Mouse (Mus musculus): Measurements from ENCODE around the gene Ranbp17. TPM values are rescaled to one million over a fixed set of nuclear protein-coding genes. Genes with fewer than 3 reads are reported as not detected.
"Not testable (repeated sequence)": the region's sequence is repeated elsewhere in the genome, so short reads cannot be mapped to it uniquely, and the experiment has no call there.

Gene Ranbp17
- 10 to 100 TPM in 1 of 2 experiments, 1 to 10 TPM in 1; 7.3 to 10.7 TPM for total RNA-seq (2021)

- intact Hi-C loops (cut with DNase I) = no loop called here
- peak; percentile 62 for DNase-seq
Measured at GRCm38 (mm10) chr11:33513376-33513991, at the start of gene Ranbp17. TSS of gene Ranbp17 (minus strand) at chr11:33513746.

GRCm38 (mm10) chr11:33554123-33554522, 40.6 kb upstream of the Ranbp17 start:
- DNase-seq = no peak
- intact Hi-C loops (cut with DNase I) = no loop called here

GRCm38 (mm10) chr11:33550861-33551560, 37.5 kb upstream of the Ranbp17 start:
- intact Hi-C loops (cut with DNase I) = no loop called here
- no peak for DNase-seq

DNA sequence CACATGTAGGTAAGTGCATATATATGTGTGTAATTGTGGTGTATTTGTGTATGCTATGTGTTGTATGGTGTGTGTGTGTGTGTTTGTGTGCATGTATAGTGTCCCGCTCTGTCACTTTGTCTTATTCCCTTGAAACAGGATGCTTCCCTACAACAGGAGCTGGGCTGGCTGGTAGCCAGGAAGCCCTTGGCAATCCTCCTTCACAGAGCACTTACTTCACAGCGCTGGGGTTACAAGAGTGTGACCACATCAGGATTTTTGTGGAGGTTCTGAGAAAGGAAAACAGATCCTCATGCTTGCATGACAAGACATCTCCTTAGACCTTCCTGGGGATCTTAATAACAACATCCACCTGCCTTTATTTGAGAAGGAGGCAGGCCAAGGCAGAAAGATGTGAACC, 33.8 kb upstream of the Ranbp17 start:
- peak; percentile 58 for DNase-seq
- intact Hi-C loops (cut with DNase I) = no loop called here

DNA sequence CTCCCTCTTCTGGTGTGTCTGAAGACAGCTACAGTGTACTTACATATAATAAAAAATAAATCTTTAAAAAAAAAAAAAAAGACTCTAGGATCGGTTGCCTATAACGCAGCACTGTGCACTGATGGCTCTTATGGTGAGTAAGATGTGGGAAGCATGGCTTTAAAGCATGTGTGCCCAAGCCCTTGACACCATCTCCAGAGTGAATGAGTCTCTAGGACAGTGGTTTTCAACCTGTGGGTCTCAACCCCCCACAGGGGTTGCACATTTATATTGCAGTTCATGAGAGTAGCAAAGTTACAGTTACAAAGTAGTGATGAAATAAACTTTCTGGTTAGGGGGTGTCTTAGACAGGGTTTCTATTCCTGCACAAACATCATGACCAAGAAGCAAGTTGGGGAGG, 31.4 kb upstream of the Ranbp17 start:
- intact Hi-C loops (cut with DNase I) = no loop called here
- no peak for DNase-seq

DNA sequence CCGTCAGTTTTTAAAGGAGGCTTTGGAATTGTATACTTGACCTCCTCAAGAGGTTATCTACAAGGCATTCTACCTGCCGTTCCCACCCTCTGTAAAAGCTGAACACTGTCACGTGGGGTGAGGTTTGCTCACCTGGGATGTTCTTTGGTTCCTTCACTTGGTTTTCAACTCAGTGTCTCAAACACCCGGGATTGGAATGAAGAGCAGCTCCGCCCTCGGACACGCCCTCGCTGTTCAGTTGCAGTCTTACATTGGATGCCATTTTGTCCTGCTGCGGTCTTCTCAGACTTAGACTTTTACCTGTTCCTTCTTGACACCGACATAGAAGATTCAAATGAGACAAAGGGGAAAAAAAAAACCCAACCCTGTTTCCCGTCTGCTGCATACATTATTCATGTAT, 30.6 kb upstream of the Ranbp17 start:
- intact Hi-C loops (cut with DNase I) = no loop called here

GRCm38 (mm10) chr11:33537390-33538125, 24.0 kb upstream of the Ranbp17 start:
- no peak for DNase-seq
- intact Hi-C loops (cut with DNase I) = no loop called here

More for the DNA sequence above, 30.6 kb upstream of the Ranbp17 start:
- DNase-seq = no peak

GRCm38 (mm10) chr11:33536636-33537035, 23.1 kb upstream of the Ranbp17 start:
- no peak for DNase-seq
- intact Hi-C loops (cut with DNase I) = no loop called here

DNA sequence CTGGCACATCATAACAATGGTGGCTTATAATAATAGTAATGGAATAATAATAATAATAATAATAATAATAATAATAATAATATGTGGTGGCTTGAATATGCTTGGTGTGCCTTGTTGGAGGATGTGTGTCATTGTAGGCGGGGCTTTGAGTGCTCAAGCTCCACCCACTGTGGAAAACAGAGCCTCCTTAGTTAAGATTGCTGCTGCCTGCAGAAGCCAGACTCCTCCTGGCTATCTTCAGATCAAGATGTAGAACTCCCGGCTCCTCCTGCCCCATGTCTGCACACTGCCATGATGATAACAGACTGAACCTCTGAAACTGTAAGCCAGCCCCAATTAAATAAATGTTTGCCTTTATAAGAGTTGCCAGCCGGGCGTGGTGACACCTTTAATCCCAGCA, 21.0 kb upstream of the Ranbp17 start:
- DNase-seq = no peak
- intact Hi-C loops (cut with DNase I) = no loop called here

DNA sequence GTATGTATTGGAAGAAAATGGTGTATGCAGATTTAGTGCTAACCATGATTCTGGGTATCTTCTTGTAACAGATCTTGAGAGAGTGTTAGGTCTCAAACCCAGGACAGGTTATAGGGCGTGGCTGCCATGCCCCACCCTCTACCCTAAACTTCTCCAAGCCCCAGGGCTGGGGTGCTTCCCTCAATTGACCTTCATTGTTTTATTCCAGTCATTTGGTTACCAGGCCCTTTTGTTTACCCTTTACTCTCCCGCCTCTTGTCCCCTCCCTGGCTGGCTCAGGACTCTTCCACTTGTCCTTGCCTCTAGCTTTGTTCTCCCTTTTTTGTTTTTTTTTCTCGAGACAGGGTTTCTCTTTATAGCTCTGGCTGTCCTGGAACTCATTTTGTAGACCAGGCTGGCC, 20.0 kb upstream of the Ranbp17 start:
- intact Hi-C loops (cut with DNase I) = no loop called here
- DNase-seq = no peak

- intact Hi-C loops (cut with DNase I) = no loop called here
- no peak for DNase-seq
Measured at GRCm38 (mm10) chr11:33529576-33529975, 16.0 kb upstream of the Ranbp17 start.

DNA sequence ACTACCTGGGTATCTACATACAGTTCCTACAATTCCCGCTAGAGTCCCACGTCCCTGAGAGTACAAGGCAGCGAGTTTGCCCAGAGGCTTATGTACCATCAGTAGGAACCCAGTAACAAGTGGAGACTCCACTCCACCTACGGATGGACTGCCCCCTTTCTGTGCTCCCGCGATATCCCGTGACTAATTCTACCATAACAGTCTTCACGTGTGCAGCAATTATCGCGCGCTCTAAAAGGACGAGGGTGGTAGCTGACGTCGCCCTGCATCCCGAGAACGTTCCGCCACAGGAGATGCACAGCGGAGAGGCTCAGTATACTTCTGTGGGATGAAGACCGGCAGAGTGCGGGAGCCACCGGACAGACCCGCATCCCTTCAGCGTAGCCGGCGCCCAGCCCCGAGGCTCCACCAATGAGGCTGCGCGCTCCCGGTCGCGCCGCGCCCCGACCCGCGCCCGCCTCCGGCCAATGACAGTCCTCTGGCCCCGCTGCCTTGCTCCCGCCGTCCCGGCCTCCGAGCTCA, 631 bp downstream of the Ranbp17 start:
- DNase-seq = peak; percentile 71
- intact Hi-C loops (cut with DNase I) = no loop called here

- DNase-seq = no peak
- intact Hi-C loops (cut with DNase I) = no loop called here
Measured at GRCm38 (mm10) chr11:33509401-33509800, 4.1 kb downstream of the Ranbp17 start.

GRCm38 (mm10) chr11:33485746-33486145, 27.8 kb downstream of the Ranbp17 start:
- intact Hi-C loops (cut with DNase I) = no loop called here
- DNase-seq = no peak

- intact Hi-C loops (cut with DNase I) = no loop called here
- DNase-seq = no peak
Measured at GRCm38 (mm10) chr11:33480410-33480809, 33.1 kb downstream of the Ranbp17 start.

GRCm38 (mm10) chr11:33479209-33479608, 34.3 kb downstream of the Ranbp17 start:
- DNase-seq = no peak
- intact Hi-C loops (cut with DNase I) = no loop called here

- DNase-seq = no peak
- intact Hi-C loops (cut with DNase I) = no loop called here
Measured at GRCm38 (mm10) chr11:33476634-33477033, 36.9 kb downstream of the Ranbp17 start.

DNA sequence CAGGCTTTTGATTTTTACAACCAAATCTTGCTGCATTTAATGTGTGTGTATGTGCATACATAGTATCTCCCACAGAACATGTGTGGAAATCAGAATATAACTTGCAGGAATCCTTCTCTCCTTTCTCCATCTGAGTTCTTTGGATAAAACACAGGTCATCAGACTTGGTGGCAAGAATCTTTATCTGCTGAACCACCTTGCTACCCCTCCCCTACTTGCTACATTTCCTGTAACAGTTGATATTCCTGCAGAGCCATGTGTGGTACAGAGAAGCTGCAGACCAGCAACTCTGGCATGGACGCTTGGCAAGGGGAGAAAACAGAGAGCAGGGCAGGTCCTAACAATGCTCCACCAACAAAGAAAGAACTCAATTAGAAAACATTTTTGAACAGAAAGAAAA, 52.4 kb downstream of the Ranbp17 start:
- intact Hi-C loops (cut with DNase I) = no loop called here
- DNase-seq = no peak

DNA sequence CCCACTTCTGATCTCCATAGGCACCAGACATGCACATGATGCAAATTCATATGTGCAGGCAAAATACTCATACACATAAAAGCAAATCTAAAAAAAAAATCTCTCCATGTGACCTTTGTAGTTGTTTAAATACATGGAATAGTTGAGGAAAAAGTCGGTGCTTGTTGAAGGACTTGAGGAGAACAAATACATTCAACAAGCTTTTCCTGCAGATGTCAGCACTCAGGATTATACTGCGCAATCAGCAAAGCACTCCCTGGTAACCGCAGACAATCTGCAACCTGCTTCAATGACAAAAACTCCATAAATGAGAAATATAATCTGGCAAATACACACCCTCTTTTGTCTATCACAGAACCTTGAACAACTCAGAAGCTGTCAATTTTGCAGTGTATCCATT, 59.5 kb downstream of the Ranbp17 start:
- no peak for DNase-seq
- intact Hi-C loops (cut with DNase I) = no loop called here

GRCm38 (mm10) chr11:33433813-33434212, 79.7 kb downstream of the Ranbp17 start:
- intact Hi-C loops (cut with DNase I) = no loop called here
- peak; percentile 31 for DNase-seq

DNA sequence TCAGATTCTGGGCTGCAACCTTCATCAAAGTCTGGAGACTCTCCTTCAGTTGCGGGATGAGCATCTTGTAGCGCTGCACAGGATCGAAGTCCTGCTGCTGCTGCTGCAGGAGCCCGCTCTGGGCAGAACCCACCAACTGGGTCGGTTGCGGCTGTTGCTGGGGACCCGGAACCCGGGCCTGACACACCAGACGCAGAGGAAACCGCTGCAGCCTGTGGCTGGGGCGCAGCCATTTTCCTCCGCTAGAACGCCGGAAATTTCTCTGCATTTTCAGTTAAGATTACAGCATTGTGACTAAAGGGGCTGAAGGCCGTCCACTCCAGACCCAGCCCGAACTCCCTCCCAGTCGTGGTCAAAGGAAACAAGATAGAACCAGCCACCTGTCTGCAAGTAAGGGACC, 85.3 kb downstream of the Ranbp17 start:
- DNase-seq; intact Hi-C loops (cut with DNase I): not testable (repeated sequence)

- DNase-seq; intact Hi-C loops (cut with DNase I): not testable (repeated sequence)
Measured at GRCm38 (mm10) chr11:33427789-33428188, 85.8 kb downstream of the Ranbp17 start.
